Mouse (Mus musculus) neural tube, embryonic 11.5 days (tissue): Measurements from ENCODE around the gene Pnn. TPM values are rescaled to one million over a fixed set of nuclear protein-coding genes. Genes with fewer than 3 reads are reported as not detected.

ENCODE experiments used
- ATAC-seq: fragments of 200-750 bp; cut with Nextera tagmentation; 2 replicates; pipeline ENCODE4 v1.8.0; 2017; ENCODE audit warnings: moderate number of reproducible peaks, mild to moderate bottlenecking, moderate TSS enrichment, moderate library complexity; ENCODE audit not compliant: insufficient read depth, low FRiP score, low TSS enrichment
- DNase-seq: peaks from one replicate; pipeline ENCODE4 v3.0.0-alpha.2; 2015; ENCODE audit warnings: low spot score
- H3K27ac ChIP-seq: fragments of 300-500 bp; sonication (generic); 2 replicates; pipeline ENCODE4 v1.5.1; 2014; ENCODE audit warnings: low read depth, mild to moderate bottlenecking, low read length
- H3K27me3 ChIP-seq: fragments of 300-500 bp; sonication (generic); 2 replicates; pipeline ENCODE4 v1.6.1; 2014; ENCODE audit warnings: mild to moderate bottlenecking, low read length, mixed read lengths; ENCODE audit not compliant: control insufficient read depth, insufficient read depth
- H3K36me3 ChIP-seq: fragments of 300-500 bp; sonication (generic); 2 replicates; pipeline ENCODE4 v1.6.1; 2014; ENCODE audit warnings: mild to moderate bottlenecking, low read length, moderate library complexity, mixed read lengths; ENCODE audit not compliant: control insufficient read depth, insufficient read depth
- H3K4me1 ChIP-seq: fragments of 300-500 bp; sonication (generic); 2 replicates; pipeline ENCODE4 v1.6.1; 2014; ENCODE audit warnings: low read length, mixed read lengths; ENCODE audit not compliant: control insufficient read depth, insufficient read depth
- H3K4me2 ChIP-seq: fragments of 300-500 bp; sonication (generic); 2 replicates; pipeline ENCODE4 v1.6.1; 2014; ENCODE audit warnings: low read depth, mild to moderate bottlenecking, moderate library complexity
- H3K4me3 ChIP-seq: fragments of 300-500 bp; sonication (generic); 2 replicates; pipeline ENCODE4 v1.5.1; 2014; ENCODE audit warnings: low read depth, low read length
- H3K9ac ChIP-seq: fragments of 300-500 bp; sonication (generic); 2 replicates; pipeline ENCODE4 v1.6.1; 2014; ENCODE audit warnings: mild to moderate bottlenecking, low read length
- H3K9me3 ChIP-seq: fragments of 300-500 bp; sonication (generic); 2 replicates; pipeline ENCODE4 v1.6.1; 2016; ENCODE audit warnings: low read length; ENCODE audit not compliant: control insufficient read depth
- WGBS: fragments of 180-500 bp; shearing (Covaris S2); extraction: QIAGEN DNeasy Blood & Tissue Kit; methylation state at CpG from one replicate; pipeline ENCODE4 v1.1.7; 2014; 5-methylcytosine and 5-hydroxymethylcytosine counted together
- polyA plus RNA-seq: library from polyadenylated mRNA; unstranded; fragments of >200 nt; fragmentation: Nextera tagmentation; extraction: Ambion mirVana; gene quantifications from 2 replicates; pipeline ENCODE4 v1.2.1, GENCODE M21; 2014

Gene Pnn
- 96.0 and 101 TPM in 2 replicates for polyA plus RNA-seq

DNA sequence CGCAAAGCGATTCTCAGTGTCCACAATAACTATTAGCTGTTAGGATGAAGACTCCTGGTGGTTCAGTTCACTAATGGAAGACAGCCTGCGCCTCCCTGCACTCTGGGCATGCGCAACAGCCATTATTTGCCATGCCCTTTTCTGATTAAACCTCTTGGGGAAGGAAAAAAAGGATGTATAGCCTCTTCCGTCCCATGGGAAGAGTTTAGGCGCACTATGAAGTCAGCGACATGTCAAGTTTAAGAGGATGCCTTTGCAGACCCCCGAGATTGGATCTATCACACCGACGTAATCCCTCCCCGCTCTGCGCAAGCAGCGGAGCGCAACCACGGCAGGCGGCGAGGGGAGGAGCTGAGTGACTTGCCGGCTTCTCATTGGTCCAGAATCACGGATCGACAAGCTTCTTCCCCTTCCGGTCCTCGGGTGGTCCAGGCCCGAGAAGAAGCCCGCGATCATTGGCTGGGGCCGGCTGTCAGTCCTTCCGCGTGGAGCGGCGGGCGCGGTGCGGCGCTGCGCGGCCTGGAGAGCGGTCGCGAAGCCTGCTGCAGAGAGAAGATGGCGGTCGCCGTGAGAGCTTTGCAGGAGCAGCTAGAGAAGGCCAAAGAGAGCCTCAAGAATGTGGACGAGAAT is at the start of gene Pnn:
Gene Pnn (plus strand): TSS at position 437 of the 630 bp plus-strand sequence.
- peak within 1 kb of the TSS; percentile 99 for H3K9ac ChIP-seq
- WGBS = under 1% methylated on average over 43 of the region's 43 CpGs
- H3K4me3 ChIP-seq = peak within 1 kb of the TSS; percentile 99
- ATAC-seq (peak; percentile 100), DNase-seq (peak; percentile 97)
- peaks cover 5% of the 10 kb centered on the region; the same call in 1 of the 2 replicates for H3K36me3 ChIP-seq
- no peaks in the 10 kb centered on the region for H3K27me3 ChIP-seq
- H3K4me1 ChIP-seq = 0 out of 2 replicates have a peak, but pooled peaks cover 4% of the 10 kb centered on the region
- H3K27ac ChIP-seq = peak within 1 kb of the TSS; percentile 85
- H3K4me2 ChIP-seq = peak within 1 kb of the TSS; percentile 85
- H3K9me3 ChIP-seq = no peaks in the 10 kb centered on the region

DNA sequence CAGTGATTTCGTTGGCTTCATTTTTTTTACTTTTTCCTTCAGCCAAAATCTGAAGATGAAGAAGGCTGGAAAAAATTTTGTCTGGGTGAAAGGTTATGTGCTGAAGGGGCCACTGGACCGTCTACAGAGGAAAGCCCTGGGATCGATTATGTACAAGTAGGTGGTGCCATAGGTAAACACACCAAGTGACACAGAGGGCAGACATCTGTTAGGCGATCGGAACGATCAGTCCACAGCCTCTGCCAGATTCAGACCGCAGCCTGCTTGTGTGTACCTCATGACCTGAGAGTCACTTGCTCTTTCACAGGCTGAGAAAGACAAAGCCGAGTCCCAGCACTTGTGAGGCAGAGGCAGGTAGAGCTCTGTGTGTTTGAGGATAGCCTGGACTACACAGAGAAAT is 48.7 kb upstream of the Pnn start:
- 87% methylated on average over 8 of the region's 8 CpGs for WGBS
- H3K9ac ChIP-seq = no peak overlapping the region
- H3K4me1 ChIP-seq = no peaks in the 10 kb centered on the region
- ATAC-seq (no peak), DNase-seq (no peak)
- no peaks in the 10 kb centered on the region for H3K27me3 ChIP-seq
- no peak overlapping the region for H3K4me2 ChIP-seq
- H3K36me3 ChIP-seq = peaks cover 3% of the 10 kb centered on the region; the same call in 1 of the 2 replicates
- H3K9me3 ChIP-seq = no peaks in the 10 kb centered on the region
- H3K4me3 ChIP-seq = no peak overlapping the region
- H3K27ac ChIP-seq = no peak overlapping the region

DNA sequence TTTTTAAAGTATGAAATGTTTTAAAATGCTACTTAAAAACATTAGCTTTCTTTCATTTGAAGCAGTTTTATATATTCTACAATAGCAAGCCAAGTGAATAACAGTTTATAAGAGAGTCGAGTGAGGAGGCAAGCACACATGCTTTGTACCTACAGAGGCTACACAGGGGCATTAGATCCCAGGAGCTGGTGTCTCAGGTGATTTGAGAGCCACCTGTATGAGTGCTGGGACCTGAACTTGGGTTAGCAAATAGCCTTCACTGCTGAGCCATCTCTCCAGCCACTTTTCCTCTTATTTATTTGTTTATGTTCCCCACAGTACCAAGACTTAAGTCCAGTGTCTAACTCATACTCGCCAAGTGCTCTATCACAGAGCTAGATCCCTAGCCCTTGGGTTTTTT is 46.8 kb upstream of the Pnn start:
- 87% methylated on average over 2 of the region's 2 CpGs for WGBS
- no peak overlapping the region for H3K4me3 ChIP-seq
- no peaks in the 10 kb centered on the region for H3K9me3 ChIP-seq
- no peak overlapping the region for H3K9ac ChIP-seq
- no peaks in the 10 kb centered on the region for H3K27me3 ChIP-seq
- no peaks in the 10 kb centered on the region for H3K4me1 ChIP-seq
- H3K27ac ChIP-seq = no peak overlapping the region
- peaks cover 3% of the 10 kb centered on the region; the same call in 1 of the 2 replicates for H3K36me3 ChIP-seq
- ATAC-seq (no peak), DNase-seq (no peak)
- no peak overlapping the region for H3K4me2 ChIP-seq

DNA sequence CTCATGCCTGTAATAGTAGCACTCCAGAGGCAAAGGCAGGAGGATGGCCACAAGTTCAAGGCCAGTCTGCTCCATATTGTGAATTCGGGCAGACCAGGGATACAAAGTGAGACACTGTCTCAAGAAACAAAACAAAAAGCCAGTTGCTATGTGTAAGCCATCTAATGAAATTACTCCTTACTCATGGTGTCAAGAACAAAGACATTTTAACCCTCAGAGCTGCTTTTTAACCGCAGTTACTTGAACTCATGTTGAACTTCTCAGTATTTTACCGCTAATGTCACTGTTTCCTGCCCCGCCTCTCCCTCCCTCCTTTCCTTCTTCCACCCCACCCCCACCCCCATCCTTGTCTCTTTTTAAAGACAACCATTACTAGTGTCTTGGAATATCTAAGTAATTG is 45.4 kb upstream of the Pnn start:
- Histone ChIP-seq H3K9me3 (no peaks in the 10 kb centered on the region), H3K4me2 (no peak overlapping the region), H3K27ac (no peak overlapping the region), H3K27me3 (no peaks in the 10 kb centered on the region), H3K9ac (no peak overlapping the region), H3K4me3 (no peak overlapping the region), H3K36me3 (peaks cover 3% of the 10 kb centered on the region; the same call in 1 of the 2 replicates), H3K4me1 (no peaks in the 10 kb centered on the region)
- ATAC-seq (no peak), DNase-seq (no peak)
- WGBS = 92% methylated on average over 4 of the region's 4 CpGs

DNA sequence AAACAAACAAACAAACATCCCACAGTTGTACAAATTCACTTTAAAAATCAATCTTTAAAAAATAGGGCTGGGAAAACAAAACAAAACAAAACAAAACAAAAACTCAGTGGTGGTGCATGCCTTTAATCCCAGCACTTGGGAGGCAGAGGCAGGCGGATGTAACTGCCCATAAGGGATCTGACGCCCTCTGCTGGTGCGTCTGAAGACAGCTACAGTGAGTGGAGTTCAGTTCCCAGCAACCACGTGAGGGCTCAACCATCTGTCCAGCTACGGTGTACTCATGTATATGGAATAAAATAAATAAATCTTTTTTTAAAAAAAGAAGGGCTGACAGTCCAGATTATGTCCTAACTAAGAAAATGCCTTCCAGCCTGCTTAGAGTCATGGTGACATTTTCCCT is 34.6 kb upstream of the Pnn start:
- no peak for DNase-seq
- no peak overlapping the region for H3K27ac ChIP-seq
- H3K4me2 ChIP-seq = no peak overlapping the region
- WGBS = 73% methylated on average over 5 of the region's 5 CpGs
- no peaks in the 10 kb centered on the region for H3K27me3 ChIP-seq
- H3K9ac ChIP-seq = no peak overlapping the region
- H3K36me3 ChIP-seq = no peaks in the 10 kb centered on the region
- H3K4me1 ChIP-seq = no peaks in the 10 kb centered on the region
- H3K9me3 ChIP-seq = no peaks in the 10 kb centered on the region
- no peak for ATAC-seq
- H3K4me3 ChIP-seq = no peak overlapping the region

DNA sequence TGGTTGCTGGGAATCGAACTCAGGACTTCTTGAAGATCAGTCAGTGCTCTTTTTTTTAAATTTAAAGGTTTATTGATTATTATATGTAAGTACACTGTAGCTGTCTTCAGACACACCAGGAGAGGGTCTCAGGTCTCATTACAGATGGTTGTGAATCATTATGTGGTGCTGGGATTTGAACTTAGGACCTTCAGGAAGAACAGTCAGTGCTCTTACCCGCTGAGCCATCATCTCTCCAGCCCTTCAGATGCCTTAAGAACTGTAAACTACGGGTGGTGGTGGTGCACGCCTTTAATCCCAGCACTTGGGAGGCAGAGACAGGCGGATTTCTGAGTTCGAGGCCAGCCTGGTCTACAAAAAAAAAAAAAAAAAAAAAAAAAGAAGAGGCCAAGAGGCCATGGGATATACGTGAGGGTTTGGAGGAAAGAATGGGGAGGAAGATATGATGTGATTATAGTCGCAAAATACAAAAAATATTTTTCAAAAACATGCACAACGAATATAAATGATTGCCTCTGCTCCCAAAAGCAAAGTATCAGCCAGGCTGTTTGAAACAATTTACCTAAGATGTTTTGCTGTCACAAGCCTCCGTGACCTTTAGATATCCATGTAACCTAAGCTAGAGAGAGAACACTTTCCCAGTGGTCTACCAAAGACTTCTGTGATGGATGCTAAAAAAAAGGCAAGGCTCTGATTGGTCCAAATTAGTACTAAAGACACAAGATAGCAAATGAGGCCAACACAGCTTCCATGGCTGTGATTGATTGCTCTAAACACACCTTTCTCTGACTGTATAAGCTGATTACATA is 27.3 kb upstream of the Pnn start:
- 65% methylated on average over 10 of the region's 10 CpGs for WGBS
- no peaks in the 10 kb centered on the region for H3K9me3 ChIP-seq
- H3K4me2 ChIP-seq = no peak overlapping the region
- H3K27ac ChIP-seq = peak overlapping the region; percentile 80; the same call in 1 of the 2 replicates
- H3K27me3 ChIP-seq = no peaks in the 10 kb centered on the region
- no peak overlapping the region for H3K9ac ChIP-seq
- no peak; the same call in 1 of the 2 replicates for ATAC-seq
- H3K4me1 ChIP-seq = no peaks in the 10 kb centered on the region
- DNase-seq = no peak
- H3K4me3 ChIP-seq = no peak overlapping the region
- peaks cover 2% of the 10 kb centered on the region for H3K36me3 ChIP-seq

DNA sequence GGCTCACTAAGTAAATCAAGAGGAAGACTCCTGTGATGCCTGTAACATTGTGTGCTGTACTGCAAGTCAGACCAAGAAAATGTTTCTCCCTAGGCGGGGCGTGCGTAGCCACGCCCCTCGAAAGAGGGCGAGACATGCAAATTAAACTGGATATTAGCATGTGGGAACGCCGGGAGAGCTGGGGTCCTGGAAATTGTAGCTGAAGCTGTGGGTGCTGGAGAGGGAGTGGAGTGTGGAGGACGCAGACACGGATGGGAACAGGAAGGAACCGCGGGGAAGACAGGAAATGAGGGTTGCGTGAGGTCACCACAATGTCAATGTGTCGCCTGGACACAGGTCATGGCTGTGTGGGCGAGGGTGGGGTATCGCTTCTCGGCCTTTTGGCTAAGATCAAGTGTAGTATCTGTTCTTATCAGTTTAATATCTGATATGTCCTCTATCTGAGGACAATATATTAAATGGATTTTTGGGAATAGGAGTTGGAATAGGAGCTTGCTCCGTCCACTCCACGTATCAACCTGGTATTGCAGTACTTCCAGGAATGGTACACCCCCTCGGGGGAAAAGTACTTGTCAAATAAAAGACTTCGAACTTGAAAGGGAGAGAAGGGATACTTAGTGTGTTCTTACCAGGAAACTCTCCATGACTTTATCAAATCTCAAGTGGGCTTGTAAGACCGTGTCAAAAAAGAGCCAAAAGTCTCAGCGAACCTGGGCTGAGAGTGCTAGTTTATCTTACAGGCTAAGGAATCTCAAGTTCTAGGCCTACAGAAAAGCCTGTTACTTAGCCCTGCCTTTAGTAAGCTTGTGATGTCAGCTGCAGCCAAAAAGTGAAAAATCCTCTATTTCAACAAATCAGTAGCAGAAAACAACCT is 26.5 kb upstream of the Pnn start:
- H3K9ac ChIP-seq = no peak overlapping the region; the same call in 1 of the 2 replicates
- ATAC-seq = peak; percentile 90
- no peaks in the 10 kb centered on the region for H3K4me1 ChIP-seq
- WGBS = 3% methylated on average over 23 of the region's 23 CpGs
- H3K9me3 ChIP-seq = no peaks in the 10 kb centered on the region
- H3K4me2 ChIP-seq = peak overlapping the region; percentile 26
- no peaks in the 10 kb centered on the region for H3K27me3 ChIP-seq
- peak; percentile 78 for DNase-seq
- H3K4me3 ChIP-seq = 0 out of 2 replicates have a peak overlapping the region, but pooled peaks have one; percentile 8
- peak overlapping the region; percentile 80 for H3K27ac ChIP-seq
- peaks cover 2% of the 10 kb centered on the region for H3K36me3 ChIP-seq

DNA sequence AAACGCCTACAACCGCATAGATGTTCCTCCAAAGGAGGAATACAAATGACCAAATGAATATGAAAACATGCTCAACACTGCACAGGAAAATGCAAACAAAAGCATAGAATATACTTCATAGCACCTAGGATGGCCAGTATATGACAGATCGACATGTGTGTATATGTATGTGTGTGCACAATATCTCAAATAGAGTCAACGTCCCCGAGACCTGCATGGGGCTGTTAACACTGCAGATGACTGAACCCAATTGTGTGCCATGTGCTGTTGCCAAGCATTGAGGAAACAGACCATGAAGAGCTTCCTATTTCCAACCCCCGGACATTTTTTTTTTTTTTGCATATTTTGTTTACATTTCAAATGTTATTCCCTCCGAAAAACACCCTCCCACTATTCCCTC is 25.8 kb upstream of the Pnn start:
- 36% methylated on average over 7 of the region's 7 CpGs for WGBS
- H3K4me3 ChIP-seq = no peak overlapping the region
- H3K9me3 ChIP-seq = no peaks in the 10 kb centered on the region
- no peaks in the 10 kb centered on the region for H3K4me1 ChIP-seq
- H3K27me3 ChIP-seq = no peaks in the 10 kb centered on the region
- peaks cover 2% of the 10 kb centered on the region for H3K36me3 ChIP-seq
- ATAC-seq (peak; percentile 59; the same call in 1 of the 2 replicates), DNase-seq (no peak)
- no peak overlapping the region for H3K4me2 ChIP-seq
- no peak overlapping the region for H3K9ac ChIP-seq
- H3K27ac ChIP-seq = 0 out of 2 replicates have a peak overlapping the region, but pooled peaks have one; percentile 27
